Mouse (Mus musculus) kidney, adult 11 months (tissue): ENCODE measurements around the gene Gm42420.

Source experiments
- DNase-seq: peaks from one replicate; pipeline ENCODE4 v3.0.0; 2022

The Gm42420 gene

GRCm38 (mm10) chr6:39585517-39585916, at the start of gene Gm42420:
TSS of gene Gm42420 (plus strand) at chr6:39585753.
- DNase-seq: no peak

DNA sequence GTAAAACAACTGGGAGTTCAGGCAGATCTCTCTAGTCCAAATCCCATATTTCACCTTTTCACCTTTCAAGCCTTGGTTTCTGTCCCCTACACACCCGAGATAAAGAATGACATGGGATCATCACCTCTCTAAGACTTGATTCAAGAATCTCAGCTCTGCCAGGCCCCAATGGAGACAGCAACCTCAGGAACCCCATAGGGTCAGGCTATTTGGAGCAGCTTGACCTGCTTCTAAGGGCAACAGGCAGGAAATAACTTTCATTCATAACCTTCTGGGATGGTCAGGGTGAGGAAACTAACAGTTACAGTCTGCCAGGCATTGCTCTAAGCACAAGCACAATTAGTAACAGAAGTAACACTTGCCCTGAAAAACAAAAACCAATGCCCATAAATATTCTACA, 48.9 kb upstream of the Gm42420 start:
- DNase-seq: peak; percentile 28

DNA sequence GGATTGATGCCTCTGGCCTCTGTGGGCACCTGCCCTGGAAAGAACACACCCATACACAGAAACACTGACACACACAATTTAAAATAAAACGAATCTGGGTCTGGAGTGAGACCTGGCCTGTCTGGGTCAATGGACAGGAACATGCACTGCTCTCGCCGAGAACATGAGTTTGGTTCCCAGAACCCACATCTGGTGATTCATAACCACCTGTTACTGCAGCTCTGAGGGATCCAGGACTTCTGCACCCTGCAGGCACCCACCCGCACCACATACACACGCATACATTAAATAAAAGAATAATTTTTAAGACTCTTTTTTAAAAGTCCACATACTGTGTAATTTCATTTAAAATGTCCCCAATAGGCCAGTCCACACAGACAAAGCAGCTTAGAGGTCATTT, 48.3 kb upstream of the Gm42420 start:
- DNase-seq: no peak

GRCm38 (mm10) chr6:39538227-39538626, 47.3 kb upstream of the Gm42420 start:
- no peak for DNase-seq

GRCm38 (mm10) chr6:39539679-39540155, 45.8 kb upstream of the Gm42420 start:
- DNase-seq: peak; percentile 68

- no peak for DNase-seq
Measured at GRCm38 (mm10) chr6:39540563-39540962, 45.0 kb upstream of the Gm42420 start.

DNA sequence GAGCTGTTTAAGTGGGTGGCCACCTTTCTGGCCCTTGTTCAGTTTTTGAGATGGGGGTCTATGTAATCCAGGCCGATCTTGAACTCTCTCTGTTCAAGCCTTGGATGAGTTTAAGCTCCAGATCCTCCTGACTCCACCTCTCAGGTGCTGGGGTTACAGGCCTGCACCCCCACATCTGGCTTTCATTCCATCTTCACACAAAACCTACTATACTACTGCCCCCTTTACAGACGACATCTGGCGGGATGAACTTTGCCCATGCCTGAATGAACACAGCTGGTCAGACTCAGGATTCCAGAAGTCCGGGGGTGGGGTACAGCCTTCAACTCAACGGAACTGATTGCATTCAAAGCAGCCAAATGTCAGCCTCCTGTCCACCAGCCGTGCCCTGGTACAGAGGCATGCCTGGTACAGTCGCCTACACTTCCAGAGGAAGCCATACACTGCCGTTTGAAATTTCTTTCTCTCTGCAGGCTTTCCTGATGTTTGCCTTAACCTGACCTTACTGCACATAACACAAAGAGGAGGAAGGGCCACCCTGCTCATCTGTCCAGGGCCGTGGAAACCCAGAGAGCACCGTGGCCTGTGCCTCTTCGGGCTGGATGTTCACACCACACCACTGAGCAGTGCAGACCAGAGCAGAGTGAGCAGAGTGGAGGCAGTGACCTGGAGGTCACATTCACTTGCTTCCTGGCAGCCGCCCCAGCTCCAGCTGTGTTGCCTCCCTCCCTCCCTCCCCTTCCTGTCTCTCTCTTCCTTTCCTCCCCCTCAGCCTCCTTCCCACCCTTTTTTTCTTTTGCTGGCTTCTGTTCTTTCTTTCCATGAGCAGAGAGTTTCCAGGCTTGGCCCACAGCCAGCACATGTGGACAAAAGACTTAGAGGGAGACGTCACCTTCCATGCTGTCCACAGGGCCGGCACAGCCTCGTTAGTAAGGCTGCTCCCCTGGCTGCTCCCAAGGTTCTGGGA, 42.6 kb upstream of the Gm42420 start:
- DNase-seq: peak; percentile 62

- DNase-seq: peak; percentile 30
Measured at GRCm38 (mm10) chr6:39543769-39544420, 41.7 kb upstream of the Gm42420 start.

DNA sequence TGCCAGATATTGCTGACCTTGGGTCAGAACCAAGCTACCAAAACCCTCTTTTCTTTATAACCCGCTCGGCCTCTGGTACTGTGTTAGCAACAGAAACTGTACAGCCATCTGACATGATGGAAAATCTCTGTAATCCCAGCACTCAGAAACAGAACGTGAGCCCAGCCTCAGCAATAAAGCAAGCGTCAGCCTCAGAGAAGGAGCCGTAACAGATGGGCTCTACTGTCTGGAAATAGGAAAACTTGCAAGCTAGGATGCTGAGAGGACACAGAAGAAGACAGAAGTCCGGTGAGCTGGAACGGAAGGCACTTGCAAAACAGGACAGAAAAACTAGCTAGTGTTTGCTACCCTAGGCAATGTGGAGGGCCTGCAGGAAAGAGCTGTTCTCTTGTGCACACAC, 40.1 kb upstream of the Gm42420 start:
- DNase-seq: no peak

DNA sequence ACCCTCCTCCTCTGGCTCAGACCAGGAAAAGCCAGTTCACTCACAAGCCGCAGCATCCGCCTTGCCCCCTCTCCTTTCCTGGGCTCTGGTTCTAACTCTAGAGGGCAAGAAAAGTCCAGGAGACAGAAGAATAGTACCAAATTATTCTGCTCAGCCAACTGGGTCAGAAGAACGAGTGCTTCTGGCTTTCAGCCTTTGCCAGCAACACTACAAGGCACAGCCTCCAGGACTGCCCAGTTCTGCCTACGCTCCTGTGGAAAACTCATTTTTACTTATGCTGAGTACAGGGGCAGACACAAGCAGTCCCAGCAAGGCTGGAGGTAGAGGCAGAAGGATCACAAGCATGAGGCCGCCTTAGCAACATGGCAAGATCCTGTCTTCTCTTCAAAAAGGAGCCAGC, 37.5 kb upstream of the Gm42420 start:
- DNase-seq: no peak

GRCm38 (mm10) chr6:39551981-39552636, 33.4 kb upstream of the Gm42420 start:
- DNase-seq: no peak

DNA sequence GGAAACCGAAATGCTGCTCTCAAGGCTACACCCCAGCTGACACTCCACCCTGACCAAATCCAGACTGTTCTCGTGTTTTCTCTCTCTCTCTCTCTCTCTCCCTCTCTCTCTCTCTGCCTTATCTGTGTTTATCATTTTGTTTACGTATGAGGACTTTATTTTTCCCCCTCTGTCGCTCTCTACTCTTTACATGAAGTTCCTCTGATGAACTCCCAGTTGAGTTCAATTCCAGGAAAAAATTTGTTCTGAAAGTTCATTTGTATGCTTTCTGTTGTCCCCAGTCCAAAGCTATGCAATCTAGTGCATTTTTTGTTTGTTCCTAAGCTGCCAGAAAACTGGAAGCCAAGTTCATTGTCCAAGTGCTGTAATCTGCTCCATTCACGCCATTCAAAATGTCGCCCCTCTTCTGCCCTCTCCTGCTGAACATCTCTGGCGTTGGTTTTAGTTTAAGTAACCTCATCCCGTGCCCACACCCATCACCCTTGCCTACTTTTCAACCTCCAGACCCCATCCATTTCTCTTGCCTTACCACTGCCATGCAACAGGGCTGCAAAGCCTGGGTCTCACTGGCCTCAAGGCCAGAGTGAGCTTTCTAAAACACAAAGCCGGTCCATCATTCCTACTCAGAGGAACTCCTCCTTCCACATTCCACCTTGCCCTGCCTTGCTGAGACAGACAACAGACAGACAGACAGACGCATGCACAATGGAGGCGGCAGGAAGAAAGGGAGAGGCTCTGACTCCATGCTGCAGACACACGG, 30.5 kb upstream of the Gm42420 start:
- no peak for DNase-seq

- DNase-seq: no peak
Measured at GRCm38 (mm10) chr6:39555648-39555945, 30.0 kb upstream of the Gm42420 start.

- no peak for DNase-seq
Measured at GRCm38 (mm10) chr6:39556900-39557659, 28.5 kb upstream of the Gm42420 start.

DNA sequence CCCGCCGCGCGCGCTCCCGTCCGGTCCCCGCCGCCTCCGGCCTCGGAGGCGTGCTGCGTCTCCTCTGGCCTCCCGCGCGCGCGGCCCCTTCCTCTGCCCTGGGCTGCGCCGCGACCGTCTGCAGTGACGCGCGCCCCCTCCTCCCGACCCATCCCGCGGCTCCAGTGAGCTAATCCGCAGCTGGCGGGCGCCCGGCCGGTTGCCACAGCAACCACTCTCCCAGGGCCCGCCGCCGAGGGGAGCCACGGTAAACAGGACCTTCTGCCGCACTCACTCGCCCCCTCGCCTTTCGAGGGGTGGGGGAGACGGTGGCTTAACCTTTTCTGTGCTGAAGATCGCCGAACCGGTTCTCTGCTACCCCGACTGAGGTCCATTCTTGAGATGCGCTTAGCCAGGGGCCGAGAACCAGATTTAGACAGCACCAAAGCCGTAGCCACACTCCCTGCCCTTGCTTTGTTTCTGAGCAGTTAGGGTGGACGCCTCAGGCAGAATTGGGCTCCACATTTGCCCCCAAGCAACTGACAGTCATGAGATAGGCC, 27.8 kb upstream of the Gm42420 start, which contains the start of gene Dennd2a:
Gene Dennd2a, minus strand, starts transcription at position 145 of the 539 bp plus-strand sequence.
- peak; percentile 18 for DNase-seq

DNA sequence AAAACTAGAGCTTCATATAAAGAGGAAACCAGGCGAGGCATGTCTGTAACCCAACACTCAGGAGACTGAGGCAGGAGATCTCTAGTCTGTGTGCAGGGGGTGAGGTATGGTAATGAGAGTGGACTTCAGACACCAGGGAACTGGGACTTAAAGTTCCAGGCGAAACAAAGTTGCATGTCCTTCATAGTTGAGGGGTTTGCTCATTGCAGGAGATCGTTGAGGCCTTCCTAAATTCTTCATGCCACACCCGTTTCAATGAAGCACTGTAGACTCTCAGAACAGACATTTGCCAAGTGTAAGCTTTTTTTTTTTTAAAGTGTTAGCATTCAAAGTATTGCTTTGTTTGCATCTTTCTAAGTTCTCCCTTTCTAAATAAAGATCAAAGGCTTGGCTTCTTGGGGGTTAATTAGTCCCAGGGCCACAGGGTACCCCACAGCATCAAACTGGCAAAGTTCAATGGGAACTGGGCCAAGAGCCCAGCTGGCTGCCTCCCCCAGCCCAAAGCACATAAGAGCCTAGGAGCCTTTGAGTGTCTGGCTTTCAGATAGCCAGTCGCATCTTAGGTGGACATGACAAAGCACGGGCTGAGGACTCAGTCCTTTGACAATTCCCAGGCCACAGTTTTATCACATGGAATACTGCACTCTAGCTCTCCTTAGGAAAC, 26.1 kb upstream of the Gm42420 start:
- no peak for DNase-seq

- peak; percentile 71 for DNase-seq
Measured at GRCm38 (mm10) chr6:39562166-39563015, 23.2 kb upstream of the Gm42420 start.

DNA sequence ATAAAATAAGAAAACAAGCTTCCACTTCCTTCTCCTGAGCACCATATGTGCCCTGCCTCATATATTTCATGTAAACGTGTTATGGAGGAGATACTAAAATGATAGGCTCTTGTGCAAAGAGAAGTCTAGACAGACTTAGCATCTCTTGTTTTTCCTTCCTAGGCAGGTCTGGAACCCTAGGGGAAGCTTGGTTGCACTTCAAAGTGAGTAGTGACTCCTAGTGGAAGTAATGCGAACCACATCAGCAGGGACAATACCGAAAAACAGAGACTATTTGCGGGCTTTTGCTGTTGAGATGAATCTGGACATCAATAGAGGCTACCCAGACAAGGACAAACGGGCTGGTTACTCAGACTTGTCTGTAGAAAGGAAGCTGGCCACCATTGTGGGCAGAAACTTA, 18.0 kb upstream of the Gm42420 start:
- DNase-seq: no peak

- no peak for DNase-seq
Measured at GRCm38 (mm10) chr6:39570426-39570825, 15.1 kb upstream of the Gm42420 start.
